Mouse (Mus musculus) adrenal gland, adult 18-20 months (tissue): ENCODE measurements around the gene Grik5. TPM values are rescaled to one million over a fixed set of nuclear protein-coding genes. Genes with fewer than 3 reads are reported as not detected.

Experiments used
- microRNA-seq, 2 experiments: library from miRNA; unstranded; fragments of <30 nt; microRNA quantifications; one replicate each; pipeline ENCODE4 v1.2.0; 2021; ENCODE audit warnings: borderline number of aligned reads in 2 of 2
- total RNA-seq, 2 experiments: library from RNA; stranded (reverse); gene quantifications; 1 replicate in 1 of 2; 2 replicates in 1 of 2; pipeline ENCODE4 v1.2.3; 2021

The Grik5 gene
- total RNA-seq, 2 experiments from 2014 or later, result 15.3 to 17.2 TPM

Small RNAs within 50 kb of the gene (microRNA-seq; reads per million reads assigned to microRNA genes)
- gene Mir6537 (0 reads per million in 2 experiments), gene Mir7046 (1.9 to 3.1 reads per million in 2 experiments), gene Mir7047 (0.61 to 1.4 reads per million in 2 experiments)

Other genes starting within 250 kb of the Grik5 start
- gene Gm9844, start 210.1 kb downstream of the Grik5 start, total RNA-seq, result not detected
- not detected for gene Lypd4, start 202.4 kb downstream of the Grik5 start, total RNA-seq
- gene Dmrtc2, start 202.3 kb downstream of the Grik5 start, total RNA-seq, result not detected
- gene Rps19, start 188.0 kb downstream of the Grik5 start, total RNA-seq, result 100 to 1,000 TPM; 871 to 959 TPM
- gene Cd79a, start 175.0 kb downstream of the Grik5 start, total RNA-seq, result 1 to 10 TPM in 1 of 2 experiments, under 1 TPM in 1; 0.74 to 1.0 TPM
- 10 to 100 TPM; 83.2 to 85.5 TPM for gene Arhgef1, start 169.4 kb downstream of the Grik5 start, total RNA-seq
- gene Gm4881, start 127.9 kb downstream of the Grik5 start, total RNA-seq, result not detected
- 100 to 1,000 TPM; 343 to 378 TPM for gene Rabac1, start 99.6 kb downstream of the Grik5 start, total RNA-seq
- 100 to 1,000 TPM in 1 of 2 experiments, 10 to 100 TPM in 1; 30.2 to 121 TPM for gene Atp1a3, start 66.4 kb downstream of the Grik5 start, total RNA-seq
- gene Zfp574, start 221 bp upstream of the Grik5 start, total RNA-seq, result 10 to 100 TPM; 18.6 to 19.6 TPM
- gene Pou2f2, start 107.4 kb upstream of the Grik5 start, total RNA-seq, result under 1 TPM; 0.56 to 0.61 TPM
- 10 to 100 TPM; 24.0 to 27.0 TPM for gene Dedd2, start 148.3 kb upstream of the Grik5 start, total RNA-seq
- 10 to 100 TPM in 1 of 2 experiments, 1 to 10 TPM in 1; 8.4 to 10.2 TPM for gene Zfp526, start 149.1 kb upstream of the Grik5 start, total RNA-seq
- 100 to 1,000 TPM in 1 of 2 experiments, 10 to 100 TPM in 1; 96.7 to 101 TPM for gene Gsk3a, start 165.5 kb upstream of the Grik5 start, total RNA-seq
- gene Erf, start 178.4 kb upstream of the Grik5 start, total RNA-seq, result 10 to 100 TPM; 18.3 to 25.8 TPM
- gene Cic, start 195.4 kb upstream of the Grik5 start, total RNA-seq, result 100 to 1,000 TPM in 1 of 2 experiments, 10 to 100 TPM in 1; 96.8 to 123 TPM
- gene Pafah1b3, start 225.6 kb upstream of the Grik5 start, total RNA-seq, result 10 to 100 TPM; 23.3 to 30.4 TPM
- gene Prr19, start 229.1 kb upstream of the Grik5 start, total RNA-seq, result not detected
- gene Tmem145, start 233.8 kb upstream of the Grik5 start, total RNA-seq, result 1 to 10 TPM; 2.5 to 2.9 TPM
- 10 to 100 TPM; 37.8 to 47.0 TPM for gene Megf8, start 244.8 kb upstream of the Grik5 start, total RNA-seq